Mouse (Mus musculus): ENCODE measurements around the gene Cyp46a1. TPM values are rescaled to one million over a fixed set of nuclear protein-coding genes. Genes with fewer than 3 reads are reported as not detected.

The Cyp46a1 gene
- total and polyA plus RNA-seq, 3 experiments, result not detected

DNA sequence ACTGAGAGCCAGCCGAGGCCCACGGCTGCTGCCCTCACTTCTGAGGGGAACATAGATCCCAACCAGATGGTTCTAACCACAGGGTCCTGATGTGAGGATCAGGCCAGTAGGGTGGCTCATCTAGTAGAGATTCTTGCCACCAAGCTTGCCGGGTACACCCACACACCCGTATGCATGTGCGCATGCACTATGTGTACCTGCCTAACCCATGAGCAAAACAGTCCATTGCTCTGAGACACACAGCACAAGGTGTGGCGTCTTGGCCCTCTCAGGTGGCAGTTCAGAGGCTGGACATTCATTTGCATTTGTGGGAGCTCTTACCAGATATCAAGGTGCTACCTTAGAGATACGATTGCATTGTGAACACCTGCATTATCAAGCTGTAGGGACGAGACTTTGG, 14.0 kb downstream of the Cyp46a1 start:
- Histone ChIP-seq H3K4me3 (replicated peaks in 1 of 3; ENCODE audit: low read depth in 2 of 3, low read length in 2 of 3, poor library complexity in 1 of 3) (no peak overlapping the region), H3K79me2 (replicated peaks; ENCODE audit: control insufficient read depth, extremely low read depth, insufficient read depth, poor library complexity, severe bottlenecking) (no peaks in the 10 kb centered on the region), H3K4me2 (ENCODE audit: insufficient read depth, low read depth, poor library complexity, severe bottlenecking) (no peak overlapping the region), H3K9me3 (replicated peaks; ENCODE audit: low read length) (no peaks in the 10 kb centered on the region), H3K36me3 (replicated peaks in 1 of 2; ENCODE audit: control insufficient read depth in 1 of 2, insufficient read depth in 1 of 2, low read length in 1 of 2) (no peaks in the 10 kb centered on the region), H3K27me3 (replicated peaks) (peaks cover 89% of the 10 kb centered on the region), H3K9ac (ENCODE audit: insufficient read depth, low read depth) (no peak overlapping the region), H3K4me1 (ENCODE audit: control insufficient read depth in 1 of 2, insufficient read depth in 2 of 2) (no peaks in the 10 kb centered on the region), H3K27ac (ENCODE audit: insufficient read depth, low read depth) (no peak overlapping the region)
- dilution Hi-C loops (cut with MboI; ENCODE audit: extremely low pct_ligation_motif_present, extremely low pct_unique_long_range_greater_than_20kb, low sequenced_read_pairs), result no loop called here
- TF ChIP-seq JUND (conservative IDR thresholded peaks at IDR 0.05; ENCODE audit: low read depth, low read length) (no peak), E2F4 (IDR thresholded peaks at IDR 0.05; ENCODE audit: insufficient replicate concordance, low read depth, low read length) (no peak), ETS1 (conservative IDR thresholded peaks at IDR 0.05; ENCODE audit: low read depth, low read length) (no peak), BHLHE40 (IDR thresholded peaks at IDR 0.05; ENCODE audit: low read depth, low read length) (no peak), POLR2AphosphoS2 (IDR thresholded peaks at IDR 0.05; ENCODE audit: low read depth, low read length) (no peak), TCF12 (IDR thresholded peaks at IDR 0.05; ENCODE audit: low read depth, low read length) (no peak), EP300 (IDR thresholded peaks at IDR 0.05; ENCODE audit: low read length) (no peak), NRF1 (IDR thresholded peaks at IDR 0.05; ENCODE audit: low read depth, low read length) (no peak), SIN3A (IDR thresholded peaks at IDR 0.05; ENCODE audit: low read length) (no peak), HCFC1 (IDR thresholded peaks at IDR 0.05; ENCODE audit: low read depth, low read length) (no peak), GABPA (IDR thresholded peaks at IDR 0.05; ENCODE audit: insufficient replicate concordance, low read depth, low read length) (no peak)
- DNase-seq (ENCODE audit: extremely low read depth), result no peak
- in situ Hi-C loops (cut with MboI; ENCODE audit: low pct_ligation_motif_present, low pct_unique_long_range_greater_than_20kb, low sequenced_read_pairs), result no loop called here

DNA sequence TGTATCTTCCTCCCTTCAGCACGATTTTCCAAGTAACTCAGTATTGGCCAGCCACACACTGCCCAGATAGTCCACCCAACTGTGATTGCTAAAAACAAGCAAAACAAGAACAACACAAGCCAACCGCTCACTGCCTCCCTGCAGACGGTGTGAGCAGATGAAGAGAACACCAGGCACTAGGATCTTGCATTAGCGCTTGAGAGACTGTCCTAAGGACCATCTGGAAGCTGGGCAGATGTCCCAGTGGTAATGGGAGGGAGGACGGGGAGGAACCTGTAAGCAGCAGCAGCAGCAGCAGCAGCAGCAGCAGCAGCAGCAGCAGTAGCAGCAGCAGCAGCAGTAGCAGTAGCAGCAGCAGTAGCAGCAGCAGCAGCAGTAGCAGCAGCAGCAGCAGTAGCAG, 14.8 kb downstream of the Cyp46a1 start:
- peaks cover 89% of the 10 kb centered on the region for H3K27me3 ChIP-seq (replicated peaks)
- no peak for DNase-seq (ENCODE audit: extremely low read depth)

More for the DNA sequence above, 14.8 kb downstream of the Cyp46a1 start:
- Histone ChIP-seq H3K9ac (ENCODE audit: insufficient read depth, low read depth) (no peak overlapping the region), H3K27ac (ENCODE audit: insufficient read depth, low read depth) (no peak overlapping the region), H3K9me3 (replicated peaks; ENCODE audit: low read length) (no peaks in the 10 kb centered on the region), H3K4me3 (replicated peaks in 1 of 3; ENCODE audit: low read depth in 2 of 3, low read length in 2 of 3, poor library complexity in 1 of 3) (no peak overlapping the region), H3K36me3 (replicated peaks in 1 of 2; ENCODE audit: control insufficient read depth in 1 of 2, insufficient read depth in 1 of 2, low read length in 1 of 2) (no peaks in the 10 kb centered on the region), H3K79me2 (replicated peaks; ENCODE audit: control insufficient read depth, extremely low read depth, insufficient read depth, poor library complexity, severe bottlenecking) (no peaks in the 10 kb centered on the region), H3K4me2 (ENCODE audit: insufficient read depth, low read depth, poor library complexity, severe bottlenecking) (no peak overlapping the region), H3K4me1 (ENCODE audit: control insufficient read depth in 1 of 2, insufficient read depth in 2 of 2) (no peaks in the 10 kb centered on the region)
- TF ChIP-seq SMC3 (IDR thresholded peaks at IDR 0.05; ENCODE audit: low read depth, low read length) (no peak), HCFC1 (IDR thresholded peaks at IDR 0.05; ENCODE audit: low read depth, low read length) (no peak), MXI1 (IDR thresholded peaks at IDR 0.05; ENCODE audit: low read depth, low read length) (no peak), CHD2 (IDR thresholded peaks at IDR 0.05; ENCODE audit: low read length) (no peak), RAD21 (IDR thresholded peaks at IDR 0.05; ENCODE audit: low read depth, low read length) (no peak), USF2 (conservative IDR thresholded peaks at IDR 0.05; ENCODE audit: low read depth, low read length) (no peak), POLR2A (IDR thresholded peaks at IDR 0.05; ENCODE audit: low read depth, low read length) (no peak), E2F4 (IDR thresholded peaks at IDR 0.05; ENCODE audit: insufficient replicate concordance, low read depth, low read length) (no peak), USF1 (IDR thresholded peaks at IDR 0.05; ENCODE audit: low read depth, low read length) (no peak), ELF1 (IDR thresholded peaks at IDR 0.05; ENCODE audit: low read depth, low read length) (no peak), MEF2A (IDR thresholded peaks at IDR 0.05; ENCODE audit: borderline replicate concordance, low read depth, low read length) (no peak), POLR2AphosphoS2 (IDR thresholded peaks at IDR 0.05; ENCODE audit: low read depth, low read length) (no peak), PAX5 (IDR thresholded peaks at IDR 0.05; ENCODE audit: low read length) (no peak), ZC3H11A (IDR thresholded peaks at IDR 0.05; ENCODE audit: low read depth, low read length) (no peak), BHLHE40 (IDR thresholded peaks at IDR 0.05; ENCODE audit: low read depth, low read length) (no peak), JUND (conservative IDR thresholded peaks at IDR 0.05; ENCODE audit: low read depth, low read length) (no peak), UBTF (IDR thresholded peaks at IDR 0.05; ENCODE audit: low read depth, low read length) (no peak), MAFK (IDR thresholded peaks at IDR 0.05; ENCODE audit: insufficient replicate concordance, low read length) (no peak)
- dilution Hi-C loops (cut with MboI; ENCODE audit: extremely low pct_ligation_motif_present, extremely low pct_unique_long_range_greater_than_20kb, low sequenced_read_pairs), result no loop called here
- in situ Hi-C loops (cut with MboI; ENCODE audit: low pct_ligation_motif_present, low pct_unique_long_range_greater_than_20kb, low sequenced_read_pairs), result no loop called here
